Mouse (Mus musculus) embryonic facial prominence, embryonic 11.5 days (tissue): ENCODE measurements around the gene 5330417C22Rik. TPM values are rescaled to one million over a fixed set of nuclear protein-coding genes. Genes with fewer than 3 reads are reported as not detected.
"Not testable (repeated sequence)": the region's sequence is repeated elsewhere in the genome, so short reads cannot be mapped to it uniquely, and the experiment has no call there.

Experiments
- ATAC-seq: fragments of 200-750 bp; cut with Nextera tagmentation; replicated peaks from 2 replicates; pipeline ENCODE4 v1.8.0; 2017; ENCODE audit warnings: low read depth; ENCODE audit not compliant: insufficient number of reproducible peaks, low FRiP score, low TSS enrichment
- DNase-seq: peaks from one replicate; pipeline ENCODE4 v3.0.0-alpha.2; 2015; ENCODE audit warnings: low spot score
- H3K27ac ChIP-seq: fragments of 300-500 bp; sonication (generic); replicated peaks from 2 replicates; pipeline ENCODE4 v1.5.1; 2014; ENCODE audit warnings: mild to moderate bottlenecking, low read depth, low read length, control low read depth
- H3K27me3 ChIP-seq: fragments of 300-500 bp; sonication (generic); 2 replicates; pipeline ENCODE4 v1.6.1; 2014; ENCODE audit warnings: mild to moderate bottlenecking, low read length, moderate library complexity, mixed read lengths; ENCODE audit not compliant: control insufficient read depth, insufficient read depth
- H3K36me3 ChIP-seq: fragments of 300-500 bp; sonication (generic); replicated peaks from 2 replicates; pipeline ENCODE4 v1.6.1; 2014; ENCODE audit warnings: low read depth, mild to moderate bottlenecking, low read length, moderate library complexity, mixed read lengths; ENCODE audit not compliant: control insufficient read depth, insufficient read depth
- H3K4me1 ChIP-seq: fragments of 300-500 bp; sonication (generic); 2 replicates; pipeline ENCODE4 v1.6.1; 2014; ENCODE audit warnings: low read length, mixed read lengths; ENCODE audit not compliant: control insufficient read depth, insufficient read depth
- H3K4me2 ChIP-seq: fragments of 300-500 bp; sonication (generic); 2 replicates; pipeline ENCODE4 v1.6.1; 2014; ENCODE audit warnings: low read depth, mild to moderate bottlenecking, control low read depth, low read length, moderate library complexity
- H3K4me3 ChIP-seq: fragments of 300-500 bp; sonication (generic); 2 replicates; pipeline ENCODE4 v1.5.1; 2014; ENCODE audit warnings: low read depth, low read length, control low read depth
- H3K9ac ChIP-seq: fragments of 300-500 bp; sonication (generic); replicated peaks from 2 replicates; pipeline ENCODE4 v1.6.1; 2014; ENCODE audit warnings: mild to moderate bottlenecking, control low read depth, low read length
- H3K9me3 ChIP-seq: fragments of 300-500 bp; sonication (generic); replicated peaks from 2 replicates; pipeline ENCODE4 v1.6.1; 2016; ENCODE audit warnings: mild to moderate bottlenecking, low read length, inconsistent platforms, mixed read lengths; ENCODE audit not compliant: control insufficient read depth
- WGBS: fragments of 180-500 bp; shearing (Covaris S2); extraction: QIAGEN DNeasy Blood & Tissue Kit; methylation state at CpG from one replicate; pipeline ENCODE4 v1.1.7; 2014; 5-methylcytosine and 5-hydroxymethylcytosine counted together
- polyA plus RNA-seq: library from polyadenylated mRNA; unstranded; fragments of >200 nt; fragmentation: Nextera tagmentation; extraction: Ambion mirVana; gene quantifications from 2 replicates; pipeline ENCODE4 v1.2.1, GENCODE M21; 2014

5330417C22Rik gene
- polyA plus RNA-seq, result 0.48 and 1.5 TPM in 2 replicates

DNA sequence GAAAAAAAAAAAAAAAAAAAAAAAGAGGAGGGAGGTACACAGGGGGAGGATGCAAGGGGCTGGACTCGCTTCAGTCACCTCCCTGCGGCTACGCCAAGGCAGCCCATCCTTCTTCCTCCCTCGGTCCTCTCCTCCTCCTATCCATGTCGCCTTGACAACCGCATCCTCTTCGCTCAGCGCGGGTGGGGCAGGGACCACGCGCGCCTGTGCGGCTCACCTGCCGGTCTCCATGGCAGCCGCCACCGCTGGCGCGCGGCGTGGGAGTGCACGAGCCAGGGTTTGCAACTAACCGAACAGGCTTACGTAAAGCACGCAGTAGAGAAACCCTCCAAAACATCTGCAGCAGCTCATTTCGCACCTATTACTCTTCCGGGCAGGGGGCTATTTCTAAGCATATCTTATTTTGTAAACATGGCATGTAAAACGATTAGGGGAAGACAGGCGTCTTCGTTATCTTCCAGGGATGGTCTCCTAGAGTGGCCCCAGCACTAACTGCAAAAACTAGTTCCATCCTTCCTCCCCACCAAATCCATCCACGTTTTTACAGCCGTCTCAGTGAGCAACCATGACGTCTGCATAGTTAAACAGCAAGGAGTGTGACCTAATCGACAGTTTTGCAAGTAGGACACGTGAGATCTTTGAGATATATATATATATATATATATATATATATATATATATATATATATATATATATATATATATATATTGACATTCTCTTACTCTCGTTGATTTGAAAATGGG, at the start of gene 5330417C22Rik:
Gene 5330417C22Rik (minus strand): TSS at position 20 of the 744 bp plus-strand sequence.
- peaks cover 10% of the 10 kb centered on the region for H3K27me3 ChIP-seq
- H3K27ac ChIP-seq, result no peak within 1 kb of the TSS
- H3K4me1 ChIP-seq, result no peaks in the 10 kb centered on the region
- H3K9me3 ChIP-seq, result no peaks in the 10 kb centered on the region
- peak within 1 kb of the TSS; percentile 44 for H3K9ac ChIP-seq
- H3K36me3 ChIP-seq, result no peaks in the 10 kb centered on the region
- 1% methylated on average over 35 of the region's 35 CpGs for WGBS
- DNase-seq (peak; percentile 57), ATAC-seq (peak; percentile 84)
- peak within 1 kb of the TSS; percentile 89 for H3K4me2 ChIP-seq
- peak within 1 kb of the TSS; percentile 39 for H3K4me3 ChIP-seq

- H3K9ac ChIP-seq, result no peak overlapping the region
- no peak overlapping the region for H3K4me3 ChIP-seq
- 84% methylated on average over 4 of the region's 4 CpGs for WGBS
- H3K27ac ChIP-seq, result no peak overlapping the region
- ATAC-seq (no peak), DNase-seq (no peak)
- no peaks in the 10 kb centered on the region for H3K9me3 ChIP-seq
- no peaks in the 10 kb centered on the region for H3K27me3 ChIP-seq
- H3K4me2 ChIP-seq, result no peak overlapping the region
- no peaks in the 10 kb centered on the region for H3K4me1 ChIP-seq
- no peaks in the 10 kb centered on the region for H3K36me3 ChIP-seq
Measured at GRCm38 (mm10) chr3:108584580-108584979, 48.2 kb upstream of the 5330417C22Rik start.

DNA sequence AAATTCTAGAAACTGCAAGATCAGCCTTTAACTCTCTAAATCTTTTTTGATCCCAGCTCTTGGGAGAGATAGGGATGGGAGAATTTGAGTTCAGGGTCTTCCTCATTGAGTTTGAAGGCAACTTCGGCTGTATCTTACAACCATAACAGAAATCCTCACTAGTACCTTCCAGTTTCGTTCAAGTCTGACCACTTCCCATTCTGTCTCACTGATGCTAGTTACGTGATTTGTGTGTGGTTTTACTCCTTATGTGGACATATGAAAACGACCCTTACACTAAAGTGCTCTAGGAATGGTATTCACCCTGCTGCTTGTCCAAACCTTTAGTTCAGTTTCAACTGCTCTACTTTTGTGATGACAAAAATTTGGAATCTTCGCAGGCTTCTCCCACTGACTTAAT, 37.7 kb upstream of the 5330417C22Rik start:
- H3K9me3 ChIP-seq, result no peaks in the 10 kb centered on the region
- no peak overlapping the region for H3K4me3 ChIP-seq
- no peaks in the 10 kb centered on the region for H3K27me3 ChIP-seq
- no peak overlapping the region for H3K9ac ChIP-seq
- no peaks in the 10 kb centered on the region; the same call in 1 of the 2 replicates for H3K36me3 ChIP-seq
- ATAC-seq, result no peak
- H3K4me1 ChIP-seq, result no peaks in the 10 kb centered on the region
- no peak for DNase-seq
- WGBS, result 91% methylated on average over 5 of the region's 5 CpGs
- no peak overlapping the region for H3K4me2 ChIP-seq
- no peak overlapping the region for H3K27ac ChIP-seq

GRCm38 (mm10) chr3:108572309-108573010, 36.1 kb upstream of the 5330417C22Rik start:
- Histone ChIP-seq H3K4me3 (peak overlapping the region; percentile 54), H3K4me2 (peak overlapping the region; percentile 41), H3K9me3 (no peaks in the 10 kb centered on the region), H3K27ac (no peak overlapping the region), H3K36me3 (no peaks in the 10 kb centered on the region), H3K27me3 (no peaks in the 10 kb centered on the region), H3K4me1 (no peaks in the 10 kb centered on the region), H3K9ac (peak overlapping the region; percentile 66)
- WGBS, result 47% methylated on average over 18 of the region's 18 CpGs
- DNase-seq, result no peak
- no peak for ATAC-seq

DNA sequence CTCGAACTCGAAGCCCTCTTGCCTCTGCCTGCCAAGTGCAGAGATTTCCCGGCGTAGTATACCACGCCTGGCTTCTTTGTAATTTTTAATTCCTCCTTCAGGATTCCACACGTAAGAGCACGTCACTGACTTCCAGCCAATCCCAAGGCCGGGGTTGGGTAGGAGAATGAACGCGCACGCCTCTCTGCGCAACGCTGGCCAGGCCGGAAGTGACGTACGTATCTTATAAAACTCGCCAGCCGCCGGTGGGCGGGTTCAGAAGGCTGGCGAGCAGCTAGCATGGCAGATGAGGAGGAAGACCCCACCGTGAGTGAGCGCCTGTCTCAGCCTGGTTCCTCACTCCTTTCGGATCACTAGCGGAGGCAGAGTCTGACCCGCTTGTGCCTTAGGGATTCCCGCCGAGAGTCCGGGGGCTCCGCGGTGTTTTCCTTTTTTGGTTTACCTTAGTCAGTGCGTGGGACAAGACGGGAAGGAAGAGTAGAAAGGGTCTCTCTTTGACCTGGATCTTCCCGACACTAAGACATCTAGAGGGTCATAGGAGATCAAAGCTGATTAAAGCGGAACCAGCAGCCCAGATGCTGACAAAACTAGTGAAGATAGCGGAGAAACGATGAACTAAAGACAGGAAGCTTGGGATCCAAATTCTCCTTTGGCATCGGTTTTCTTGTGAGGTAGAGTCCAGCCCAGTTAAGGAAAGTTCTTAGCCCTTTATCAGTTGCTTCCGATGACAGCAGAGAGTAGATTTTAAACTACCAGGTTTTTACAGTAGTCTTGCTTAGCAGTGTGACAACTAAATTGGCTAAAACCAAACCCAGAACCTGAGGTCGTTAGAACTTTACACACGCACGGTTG, 35.3 kb upstream of the 5330417C22Rik start, which contains the start of gene Taf13:
Gene Taf13 (plus strand): TSS at position 256 of the 852 bp plus-strand sequence.
- Histone ChIP-seq H3K9me3 (no peaks in the 10 kb centered on the region), H3K4me2 (peak within 1 kb of the TSS; percentile 41), H3K9ac (peak within 1 kb of the TSS; percentile 66), H3K27ac (no peak within 1 kb of the TSS), H3K27me3 (no peaks in the 10 kb centered on the region), H3K36me3 (no peaks in the 10 kb centered on the region), H3K4me1 (no peaks in the 10 kb centered on the region), H3K4me3 (peak within 1 kb of the TSS; percentile 54)
- ATAC-seq (peak; percentile 97), DNase-seq (peak; percentile 98)
- WGBS, result 2% methylated on average over 42 of the region's 42 CpGs

DNA sequence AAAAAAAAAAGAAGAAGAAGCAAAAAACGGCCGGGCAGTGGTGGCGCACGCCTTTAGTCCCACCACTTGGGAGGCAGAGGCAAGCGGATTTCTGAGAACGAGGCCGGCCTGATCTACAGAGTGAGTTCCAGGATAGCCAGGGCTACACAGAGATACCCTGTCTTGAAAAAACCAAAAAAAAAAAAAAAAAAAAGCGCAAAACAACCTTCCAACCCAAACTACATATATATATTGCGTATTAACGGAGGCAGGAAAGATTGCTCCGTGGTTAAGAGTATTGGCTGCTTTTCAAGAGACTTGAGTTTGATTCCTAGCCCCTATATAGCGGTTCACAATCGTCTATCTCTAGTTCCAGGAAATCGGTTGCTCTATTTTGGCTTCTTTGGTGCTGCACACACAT, 34.5 kb upstream of the 5330417C22Rik start:
- Histone ChIP-seq H3K4me3 (no peak overlapping the region), H3K27ac (no peak overlapping the region), H3K9ac (no peak overlapping the region), H3K4me2 (no peak overlapping the region), H3K27me3 (no peaks in the 10 kb centered on the region), H3K36me3 (no peaks in the 10 kb centered on the region), H3K4me1 (no peaks in the 10 kb centered on the region), H3K9me3 (no peaks in the 10 kb centered on the region)
- no peak for DNase-seq
- 84% methylated on average over 14 of the region's 14 CpGs for WGBS
- ATAC-seq, result no peak

- not testable (repeated sequence) for H3K9me3 ChIP-seq, H3K27ac ChIP-seq, H3K27me3 ChIP-seq, DNase-seq, H3K9ac ChIP-seq, H3K4me2 ChIP-seq, H3K4me1 ChIP-seq, H3K36me3 ChIP-seq, ATAC-seq, H3K4me3 ChIP-seq
- 66% methylated on average over 3 of the region's 3 CpGs for WGBS
Measured at GRCm38 (mm10) chr3:108569636-108570035, 33.3 kb upstream of the 5330417C22Rik start.
